Mouse (Mus musculus): ENCODE results near the gene Arid3b. TPM values are rescaled to one million over a fixed set of nuclear protein-coding genes. Genes with fewer than 3 reads are reported as not detected.

The Arid3b gene
- total RNA-seq, 4 experiments from 2014 or later: 4.6 to 9.8 (median 8.4) TPM

GRCm38 (mm10) chr9:57775736-57776135, 60.9 kb downstream of the Arid3b start:
- DNase-seq: no peak

- DNase-seq: no peak
These were observed 61.6 kb downstream of the Arid3b start for GRCm38 (mm10) chr9:57775026-57775425.

DNA sequence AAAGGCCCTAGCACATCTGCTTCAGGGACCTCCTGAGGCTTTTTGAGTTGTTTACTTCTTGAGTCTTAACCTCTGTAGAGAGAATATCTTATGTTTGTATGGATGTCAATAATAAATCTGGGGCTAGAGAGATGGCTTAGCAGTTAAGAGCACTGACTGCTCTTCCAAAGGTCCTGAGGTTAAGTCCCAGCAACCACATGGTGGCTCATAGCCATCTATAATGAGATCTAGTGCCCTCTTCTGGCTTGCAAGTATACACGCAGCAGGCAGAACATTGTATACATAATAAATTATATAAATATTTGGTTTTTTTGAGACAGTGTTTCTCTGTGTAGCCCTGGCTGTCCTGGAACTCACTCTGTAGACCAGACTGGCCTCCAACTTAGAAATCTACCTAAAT, 62.4 kb downstream of the Arid3b start:
- no peak for DNase-seq

GRCm38 (mm10) chr9:57773754-57774153, 62.8 kb downstream of the Arid3b start:
- DNase-seq: no peak

DNA sequence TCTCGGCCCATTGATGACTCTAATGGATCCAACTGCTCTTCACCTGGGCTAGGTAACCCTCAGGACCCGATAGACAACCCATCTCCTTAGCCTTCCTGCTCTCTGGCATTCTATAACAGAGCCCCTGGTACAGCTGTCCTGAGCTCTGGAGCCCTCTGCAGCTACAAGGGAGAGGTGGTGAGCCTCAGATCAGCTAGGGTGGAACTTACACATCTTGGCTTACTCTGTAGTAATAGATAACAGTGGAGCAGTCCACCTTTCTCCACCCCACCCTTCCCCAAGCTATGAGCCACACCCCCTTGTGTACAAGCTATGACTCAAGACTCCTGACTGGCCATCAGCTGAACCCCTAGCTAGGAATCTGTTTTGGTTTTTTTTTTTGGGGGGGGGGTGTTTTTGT, 65.8 kb downstream of the Arid3b start:
- no peak for DNase-seq

DNA sequence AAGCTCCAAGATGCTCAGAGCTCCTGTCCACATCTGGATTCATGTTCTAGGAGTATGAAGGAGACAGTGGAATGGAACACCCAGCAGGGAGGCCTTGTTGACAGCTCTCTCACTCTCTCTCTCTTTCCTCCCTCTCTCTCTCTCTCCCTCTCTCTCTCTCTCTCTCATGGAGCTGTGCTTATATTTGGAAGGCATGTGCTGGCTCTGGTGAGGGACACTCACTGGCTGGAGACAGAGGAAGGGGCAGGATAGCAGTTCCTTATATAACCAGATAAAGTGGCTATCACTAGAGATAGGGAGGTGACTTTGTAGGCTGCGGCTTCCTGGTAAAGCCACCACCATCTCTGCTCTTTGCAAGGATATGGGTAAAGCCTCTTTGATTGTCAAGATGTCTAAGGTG, 66.4 kb downstream of the Arid3b start:
- DNase-seq: no peak

DNA sequence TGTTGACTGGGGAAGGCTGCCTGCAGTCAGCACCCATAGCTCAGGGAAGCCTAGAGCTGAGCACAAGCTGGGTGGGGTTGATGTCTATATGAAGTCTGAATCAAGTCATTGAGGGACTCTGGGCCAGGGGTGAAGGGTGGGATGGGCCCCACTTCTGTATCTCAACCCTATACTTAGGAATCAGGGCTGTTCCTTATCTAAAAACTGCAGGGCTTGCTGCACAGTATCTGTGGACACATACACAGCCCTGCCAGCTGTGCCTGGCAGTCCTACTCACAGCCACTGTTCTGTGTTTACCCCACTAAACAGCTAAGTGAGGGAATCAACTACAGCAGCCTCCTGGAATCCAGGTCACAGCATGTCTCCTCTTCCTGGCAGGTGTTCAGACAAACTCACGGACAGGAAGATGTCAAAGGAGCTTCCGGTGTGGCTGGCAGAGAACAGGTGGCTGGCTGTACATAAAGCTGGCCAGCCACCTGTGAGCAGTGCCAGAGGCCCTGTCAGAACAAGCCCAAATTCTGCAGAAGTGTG, 67.0 kb downstream of the Arid3b start:
- DNase-seq: no peak

GRCm38 (mm10) chr9:57767231-57767630, 69.4 kb downstream of the Arid3b start:
- DNase-seq: no peak

DNA sequence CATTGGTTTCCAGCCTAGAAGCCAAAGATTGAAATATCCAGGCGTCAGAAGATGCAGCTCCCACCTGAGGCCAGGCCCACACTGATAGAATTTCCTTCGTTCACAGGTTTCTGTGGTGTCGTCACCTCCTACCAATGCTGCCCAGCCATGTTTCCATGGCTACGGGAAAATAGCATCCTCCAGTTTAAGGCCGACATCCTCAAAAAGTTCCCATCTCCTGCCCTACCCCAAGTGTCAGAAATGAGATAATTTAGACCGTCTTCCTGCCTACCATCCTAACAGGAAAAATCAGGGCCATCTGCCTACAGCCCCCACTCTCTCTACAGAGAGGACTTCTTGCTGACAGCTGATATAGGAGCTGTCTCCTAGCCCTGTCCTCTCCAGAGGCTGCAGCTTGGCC, 70.2 kb downstream of the Arid3b start:
- DNase-seq: no peak

- DNase-seq: peak; percentile 62
These were observed 70.9 kb downstream of the Arid3b start, which contains the start of gene Clk3 for GRCm38 (mm10) chr9:57765364-57766351. Gene Clk3 (minus strand): TSS chr9:57765860.

DNA sequence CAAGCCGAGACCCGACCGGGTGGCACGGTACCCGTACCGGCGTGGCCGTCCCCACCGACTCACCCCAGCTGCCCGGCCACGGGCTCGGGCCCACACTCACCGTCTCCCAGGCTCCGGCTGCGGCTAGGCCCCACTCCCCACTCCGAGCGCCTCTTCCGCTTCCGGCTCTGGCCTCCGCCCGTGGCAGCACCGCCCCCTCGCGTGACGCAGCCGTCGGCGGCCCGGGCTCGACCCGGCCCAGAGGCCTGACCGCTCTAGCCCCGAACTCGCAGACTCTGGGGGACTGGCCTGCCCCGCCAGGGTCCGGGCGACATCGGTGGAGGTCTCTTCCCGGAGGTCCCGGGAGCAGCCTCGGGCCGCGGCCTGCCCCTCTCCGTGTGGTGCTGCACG, 71.6 kb downstream of the Arid3b start:
- DNase-seq: peak; percentile 92

GRCm38 (mm10) chr9:57764147-57764973, 72.2 kb downstream of the Arid3b start:
- DNase-seq: peak; percentile 80

DNA sequence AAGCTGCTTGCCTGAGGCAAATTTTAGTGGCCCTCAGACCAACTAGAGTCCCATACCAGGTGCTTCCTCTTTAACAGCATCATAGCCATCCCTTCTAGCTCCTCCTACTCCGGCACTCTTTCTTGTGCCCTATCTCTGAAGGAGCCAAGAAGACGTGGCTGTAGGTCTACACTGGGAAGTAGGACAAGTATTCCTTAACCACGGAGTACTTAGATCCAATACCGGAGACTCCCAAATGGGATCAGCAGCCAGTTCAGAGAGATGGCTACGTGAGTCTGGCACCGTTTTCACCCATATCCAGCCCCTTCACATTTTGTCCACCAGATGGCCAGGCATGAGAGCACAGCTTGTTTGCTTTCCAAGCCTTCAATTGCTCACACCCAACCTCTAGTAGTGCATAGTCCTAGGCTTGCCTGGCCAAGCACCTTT, 74.0 kb downstream of the Arid3b start:
- no peak for DNase-seq

GRCm38 (mm10) chr9:57761563-57762551, 74.7 kb downstream of the Arid3b start:
- DNase-seq: no peak

- DNase-seq: no peak
These were observed 76.0 kb downstream of the Arid3b start for GRCm38 (mm10) chr9:57760416-57761146.

DNA sequence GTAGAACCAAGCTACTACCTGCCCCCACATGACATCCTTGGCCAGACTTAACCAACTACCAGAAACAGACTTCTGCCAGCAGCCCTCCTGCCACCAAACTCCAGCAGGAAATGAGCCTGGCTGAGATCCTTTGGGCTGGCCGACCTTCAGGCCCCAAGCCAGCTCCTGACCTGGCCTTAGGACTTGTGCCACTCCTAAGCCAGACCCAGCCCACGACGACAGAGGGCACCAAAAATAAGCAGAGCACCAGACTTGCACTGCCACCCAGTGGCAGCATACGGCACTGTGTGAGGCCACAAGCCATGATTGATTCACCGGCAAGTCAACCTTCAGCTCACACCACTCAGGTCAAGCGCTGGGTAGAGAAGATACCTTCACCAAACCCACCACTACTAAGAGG, 77.3 kb downstream of the Arid3b start:
- peak; percentile 84 for DNase-seq

DNA sequence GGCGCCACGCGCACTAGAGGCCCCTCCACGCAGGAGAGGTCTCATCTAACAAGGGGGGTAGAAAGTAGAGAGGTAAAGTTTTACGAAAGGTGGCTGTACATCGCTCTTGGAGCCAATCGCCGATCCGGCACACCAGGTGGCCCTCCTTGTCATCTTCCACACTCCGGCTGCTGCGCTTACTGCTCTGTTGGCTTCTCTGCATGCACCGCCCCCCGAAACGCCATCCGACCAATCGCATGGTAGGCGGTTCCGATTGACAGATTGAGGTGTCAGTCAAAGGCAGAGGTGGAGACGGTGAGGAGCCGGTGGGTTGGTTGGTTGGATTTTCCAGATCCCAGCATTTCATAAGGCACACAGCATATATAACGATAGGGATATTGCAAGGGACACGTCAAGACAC, 78.1 kb downstream of the Arid3b start:
- no peak for DNase-seq

- no peak for DNase-seq
These were observed 79.0 kb downstream of the Arid3b start for GRCm38 (mm10) chr9:57757578-57757977.

- DNase-seq: no peak
These were observed 85.7 kb downstream of the Arid3b start for GRCm38 (mm10) chr9:57750901-57751300.

GRCm38 (mm10) chr9:57748831-57749230, 87.8 kb downstream of the Arid3b start:
- DNase-seq: no peak

DNA sequence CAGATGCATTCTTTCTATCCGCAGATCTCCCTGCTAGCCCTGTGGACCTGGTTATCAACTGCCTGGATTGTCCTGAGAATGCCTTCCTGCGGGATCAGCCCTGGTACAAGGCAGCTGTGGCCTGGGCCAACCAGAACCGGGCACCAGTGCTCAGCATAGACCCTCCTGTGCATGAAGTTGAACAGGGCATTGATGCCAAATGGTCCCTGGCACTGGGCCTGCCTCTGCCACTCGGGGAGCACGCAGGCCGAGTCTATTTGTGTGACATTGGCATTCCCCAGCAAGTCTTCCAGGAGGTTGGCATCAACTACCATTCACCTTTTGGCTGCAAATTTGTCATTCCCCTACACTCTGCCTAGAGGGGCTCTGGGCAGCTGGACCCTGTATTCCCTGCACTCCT, 88.5 kb downstream of the Arid3b start:
- no peak for DNase-seq

Data from adrenal gland, adult 8-10 months (tissue).